Mouse (Mus musculus): ENCODE measurements at regions not wholly inside any gene's neighbourhood (a gene's known extent, or its start where the extent isn't known, plus 50 kb on each side); places are given as distances from the start of the nearest gene placed in this dataset.

DNA sequence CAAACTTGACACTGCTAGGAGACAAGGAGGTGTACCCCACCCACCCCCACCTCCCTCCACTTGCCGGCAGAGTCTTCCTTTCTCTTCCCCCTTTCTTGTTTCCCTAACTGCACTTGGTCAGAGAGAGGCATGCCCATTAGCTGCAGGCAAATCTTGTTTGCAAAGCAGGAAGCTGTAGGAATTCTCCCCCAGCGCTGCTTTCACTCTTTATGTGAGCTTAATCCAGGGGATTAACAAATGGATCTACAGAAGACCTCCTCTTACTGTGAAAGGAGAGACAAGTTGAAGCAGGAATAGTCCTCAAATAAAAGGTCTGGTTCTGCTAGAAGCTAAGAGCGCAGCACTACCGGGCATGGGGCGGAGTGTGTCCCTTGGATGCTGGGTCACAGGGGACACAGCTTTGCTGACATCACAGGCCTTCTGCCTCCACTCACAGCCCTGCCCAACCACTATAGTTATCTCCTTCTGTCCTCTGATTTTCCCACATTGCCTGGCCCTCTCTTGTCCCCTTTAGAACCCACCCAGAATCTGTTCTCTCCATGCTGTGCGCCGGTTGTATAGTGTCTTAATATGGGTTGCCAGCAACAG, 84.3 kb upstream of the Meis1 start:
- no peak for TF ChIP-seq CTCF (IDR thresholded peaks at IDR 0.05)
- no peak for TF ChIP-seq EP300 (IDR thresholded peaks at IDR 0.05)
